Mouse (Mus musculus) testis, adult 2 months (tissue): Measurements from ENCODE around the gene Fam240a. TPM values are rescaled to one million over a fixed set of nuclear protein-coding genes. Genes with fewer than 3 reads are reported as not detected.
A peak's percentile ranks its signal among the peaks of the same experiment; 100 is the strongest.

Experiments used
- H3K27ac ChIP-seq: fragments of 200-500 bp; 2 replicates; pipeline ENCODE4 v1.5.1; 2012; ENCODE audit warnings: low read depth, low read length; ENCODE audit not compliant: control insufficient read depth, insufficient read depth
- H3K27me3 ChIP-seq: fragments of 200-500 bp; 2 replicates; pipeline ENCODE4 v1.6.1; 2012; ENCODE audit warnings: mild to moderate bottlenecking, low read length, moderate library complexity; ENCODE audit not compliant: control insufficient read depth, insufficient read depth
- H3K36me3 ChIP-seq: fragments of 200-500 bp; 2 replicates; pipeline ENCODE4 v1.6.1; 2012; ENCODE audit warnings: mild to moderate bottlenecking, low read length; ENCODE audit not compliant: control insufficient read depth, insufficient read depth
- H3K4me1 ChIP-seq: fragments of 200-500 bp; 2 replicates; pipeline ENCODE4 v1.6.1; 2012; ENCODE audit warnings: low read length; ENCODE audit not compliant: control insufficient read depth, insufficient read depth
- H3K4me3 ChIP-seq: fragments of 200-500 bp; 2 replicates; pipeline ENCODE4 v1.5.1; 2012; ENCODE audit warnings: low read depth, mild to moderate bottlenecking, low read length, moderate library complexity, mixed read lengths; ENCODE audit not compliant: control insufficient read depth
- CTCF ChIP-seq: fragments of 200-500 bp; IDR thresholded peaks from 2 replicates; pipeline ENCODE4 v1.5.1; 2012; ENCODE audit warnings: low read depth, mild to moderate bottlenecking, inconsistent platforms, low read length, moderate library complexity; ENCODE audit not compliant: control insufficient read depth, insufficient read depth, insufficient replicate concordance
- POLR2A ChIP-seq: fragments of 200-500 bp; IDR thresholded peaks from 2 replicates; pipeline ENCODE4 v1.6.1; 2012; ENCODE audit warnings: low read depth, mild to moderate bottlenecking, inconsistent platforms, low read length, moderate library complexity; ENCODE audit not compliant: control insufficient read depth
- polyA plus RNA-seq: library from polyadenylated mRNA; depleted of rRNA; stranded (reverse); fragments of >200 nt; gene quantifications from 2 replicates; pipeline ENCODE4 v1.2.3, GENCODE M21; 2012; rRNA removed

Fam240a gene
- polyA plus RNA-seq, 1 experiment, result not detected

DNA sequence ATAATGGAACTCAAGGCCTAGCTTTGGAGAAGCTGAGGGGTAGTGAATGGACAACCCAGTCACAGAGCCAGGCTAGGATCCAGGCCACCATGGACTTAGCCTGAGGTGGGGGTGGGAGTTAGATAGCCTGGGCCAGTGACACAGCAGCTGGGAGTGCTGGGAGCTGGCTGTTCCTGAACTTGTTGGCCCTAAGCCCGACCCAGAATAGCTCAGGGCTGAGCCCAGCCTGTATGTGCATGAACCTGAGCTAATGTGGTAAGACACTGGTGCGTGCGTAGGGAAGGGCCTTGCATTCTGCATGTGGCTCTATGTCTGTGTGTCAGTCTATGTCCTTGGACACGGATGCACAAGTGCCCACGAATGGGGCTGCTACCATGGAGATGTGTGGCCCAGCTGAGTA, 38.8 kb downstream of the Fam240a start:
- Histone ChIP-seq H3K4me1 (peaks cover 37% of the 10 kb centered on the region), H3K27ac (peak overlapping the region; percentile 81), H3K27me3 (no peaks in the 10 kb centered on the region), H3K4me3 (no peak overlapping the region), H3K36me3 (no peaks in the 10 kb centered on the region)
- TF ChIP-seq POLR2A (peak; percentile 38; the same call in 1 of the 2 replicates), CTCF (no peak)

DNA sequence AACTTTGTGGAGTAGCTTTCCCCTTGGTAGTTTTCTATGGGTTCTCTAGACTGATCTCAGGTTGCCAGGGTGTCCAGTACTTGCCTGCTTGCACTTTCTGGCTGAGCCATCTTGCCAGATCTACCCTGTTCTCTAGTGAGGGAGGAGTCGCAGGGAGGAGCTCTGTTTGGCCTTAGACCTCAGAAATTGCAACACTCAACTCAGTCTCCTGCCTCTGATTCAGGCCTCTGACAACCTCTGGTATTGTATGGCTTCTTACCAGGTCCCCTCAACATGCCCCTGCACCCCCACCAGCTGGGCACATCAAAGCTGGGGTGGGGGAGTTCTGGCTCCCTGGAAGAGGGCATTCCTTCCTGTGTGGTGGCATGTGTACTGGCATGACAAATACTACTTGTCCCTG, 39.3 kb downstream of the Fam240a start:
- TF ChIP-seq CTCF (no peak), POLR2A (no peak)
- Histone ChIP-seq H3K27ac (peak overlapping the region; percentile 66), H3K27me3 (no peaks in the 10 kb centered on the region), H3K4me3 (no peak overlapping the region), H3K4me1 (peaks cover 37% of the 10 kb centered on the region), H3K36me3 (no peaks in the 10 kb centered on the region)

DNA sequence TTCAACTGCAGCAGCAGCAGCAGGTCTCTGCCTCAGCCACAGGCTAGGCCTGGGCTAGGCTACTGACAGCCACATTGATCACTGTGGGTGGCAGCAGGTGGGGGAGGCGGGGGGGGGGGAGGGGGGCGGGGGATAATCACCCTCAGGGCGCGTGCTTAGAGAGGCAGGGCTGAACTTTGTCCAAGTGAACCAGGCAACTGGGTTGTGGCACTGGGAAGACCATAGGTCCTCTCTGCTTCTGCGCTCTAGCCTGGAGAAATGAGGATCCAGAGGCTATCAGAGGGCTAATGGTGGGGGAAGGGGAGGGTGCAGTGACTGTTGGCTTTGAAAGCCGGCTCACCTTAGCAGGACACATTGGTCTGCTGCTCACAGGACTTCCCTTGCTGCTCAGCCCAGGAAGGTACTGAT, 41.4 kb downstream of the Fam240a start:
- Histone ChIP-seq H3K4me3 (no peak overlapping the region), H3K36me3 (no peaks in the 10 kb centered on the region), H3K27ac (no peak overlapping the region), H3K27me3 (no peaks in the 10 kb centered on the region), H3K4me1 (peaks cover 31% of the 10 kb centered on the region)
- TF ChIP-seq CTCF (no peak), POLR2A (no peak)

DNA sequence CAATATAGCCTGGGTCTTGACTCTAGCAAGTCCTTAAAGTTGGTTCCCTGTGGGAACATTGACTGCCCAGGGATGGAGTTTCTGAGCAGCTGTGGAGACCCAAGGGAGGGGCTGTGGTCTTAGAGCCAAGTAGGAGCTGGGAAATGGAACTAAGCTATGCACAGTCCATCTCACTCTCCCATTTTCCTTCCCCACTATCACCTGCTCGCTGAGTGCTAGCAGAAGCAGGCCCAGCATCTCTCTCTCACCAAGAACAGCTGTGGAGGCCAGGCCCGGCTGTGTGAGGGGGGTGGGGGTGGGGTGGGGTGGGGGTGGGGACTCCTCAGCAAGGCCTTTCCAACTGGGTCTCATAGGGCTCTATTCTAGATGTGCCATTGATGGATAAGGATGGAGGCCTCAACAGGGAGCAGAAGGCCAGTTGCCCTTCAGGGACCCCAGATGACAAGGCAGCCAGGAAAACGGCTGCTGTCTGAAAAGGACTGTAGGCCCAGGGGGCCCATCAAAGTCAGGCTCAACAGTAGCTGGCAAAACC, 41.9 kb downstream of the Fam240a start:
- Histone ChIP-seq H3K4me1 (peaks cover 25% of the 10 kb centered on the region), H3K27ac (no peak overlapping the region), H3K4me3 (no peak overlapping the region), H3K36me3 (no peaks in the 10 kb centered on the region), H3K27me3 (no peaks in the 10 kb centered on the region)
- TF ChIP-seq CTCF (no peak), POLR2A (no peak)

DNA sequence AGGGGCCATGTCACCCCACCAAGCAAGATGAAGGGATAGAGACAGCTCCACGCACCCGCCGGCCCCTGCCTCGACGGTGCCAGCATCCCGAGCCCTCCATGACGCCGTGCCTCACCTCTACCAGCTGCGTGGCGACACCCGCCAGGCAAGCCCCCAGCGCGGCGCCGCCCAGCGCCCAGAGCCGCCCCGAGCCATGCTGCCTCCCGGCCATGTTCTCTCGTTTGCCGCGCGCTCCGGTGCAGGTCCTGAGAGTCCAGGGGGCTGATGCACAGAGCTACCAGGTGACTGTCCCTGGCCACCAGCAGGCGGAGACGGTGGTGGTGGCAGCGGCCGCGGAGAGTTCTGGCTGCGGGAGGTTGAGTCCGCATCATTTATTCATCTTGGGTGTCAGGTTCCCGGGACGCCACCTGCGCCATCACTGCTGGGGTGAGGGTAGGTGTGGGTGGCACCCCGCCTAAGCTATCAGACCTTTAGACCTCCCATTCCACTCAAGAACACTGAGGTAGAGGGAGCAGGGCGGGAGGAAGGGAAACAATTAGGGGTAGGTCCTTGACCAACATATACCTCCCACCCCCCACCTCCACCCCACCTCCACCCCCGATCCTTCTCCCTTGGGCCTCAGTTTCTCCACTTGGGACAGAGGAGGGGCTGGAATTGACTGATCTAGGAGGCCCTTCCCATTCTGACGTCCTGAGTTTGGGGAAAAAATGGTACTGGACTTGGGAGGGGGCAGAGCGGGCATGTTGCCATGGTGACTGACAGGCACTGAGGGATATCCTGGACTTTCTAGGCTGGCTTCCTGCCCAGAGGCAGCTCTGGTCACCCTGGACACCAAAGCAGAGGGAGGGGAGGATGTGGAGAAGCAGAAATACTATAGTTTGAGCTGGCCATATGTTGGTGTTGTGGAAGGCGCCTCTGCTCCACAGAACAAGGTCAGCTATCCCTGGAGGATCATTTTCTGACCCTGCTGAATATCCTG, 42.7 kb downstream of the Fam240a start:
- no peaks in the 10 kb centered on the region for H3K36me3 ChIP-seq
- no peak overlapping the region for H3K27ac ChIP-seq
- H3K4me1 ChIP-seq, result peaks cover 20% of the 10 kb centered on the region
- TF ChIP-seq CTCF, result no peak
- no peak for TF ChIP-seq POLR2A
- H3K27me3 ChIP-seq, result no peaks in the 10 kb centered on the region
- H3K4me3 ChIP-seq, result peak overlapping the region; percentile 46

DNA sequence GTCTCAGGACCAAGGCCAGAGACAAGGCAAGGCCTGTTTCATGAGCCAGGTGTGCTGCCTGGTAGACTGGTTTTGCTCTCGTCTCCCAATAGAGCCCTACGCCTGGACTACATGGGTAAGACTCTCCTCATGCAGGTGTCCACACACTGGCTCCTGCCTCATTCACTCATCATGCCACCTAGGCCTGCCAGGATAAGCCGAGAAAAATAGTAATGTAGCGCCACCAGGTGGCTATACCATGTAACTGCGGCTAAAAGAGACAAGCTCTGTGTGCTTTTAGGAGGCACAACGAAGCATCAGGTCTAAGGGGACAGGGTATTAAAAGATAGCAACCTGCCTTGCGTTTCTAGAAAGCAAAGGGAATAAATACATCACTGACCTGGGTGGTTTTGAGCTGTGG, 45.6 kb downstream of the Fam240a start:
- no peak overlapping the region for H3K4me3 ChIP-seq
- TF ChIP-seq CTCF (peak; percentile 63; the same call in 1 of the 2 replicates), POLR2A (no peak)

More for the DNA sequence above, 45.6 kb downstream of the Fam240a start:
- no peaks in the 10 kb centered on the region for H3K36me3 ChIP-seq
- no peak overlapping the region for H3K27ac ChIP-seq
- H3K4me1 ChIP-seq, result peaks cover 12% of the 10 kb centered on the region
- H3K27me3 ChIP-seq, result no peaks in the 10 kb centered on the region

Other genes starting within 250 kb of the Fam240a start
- 0.90 TPM in 2 replicates for gene Myl3, start 175.0 kb downstream of the Fam240a start, polyA plus RNA-seq
- gene Pth1r, start 169.7 kb downstream of the Fam240a start, polyA plus RNA-seq, result 2.8 and 2.9 TPM in 2 replicates
- gene Prss42, start 118.7 kb downstream of the Fam240a start, polyA plus RNA-seq, result 68.5 and 85.7 TPM in 2 replicates
- gene Prss44, start 102.9 kb downstream of the Fam240a start, polyA plus RNA-seq, result 28.9 and 30.6 TPM in 2 replicates
- gene Prss43, start 90.2 kb downstream of the Fam240a start, polyA plus RNA-seq, result 25.2 and 30.5 TPM in 2 replicates
- 66.2 and 67.9 TPM in 2 replicates for gene Prss45, start 82.3 kb downstream of the Fam240a start, polyA plus RNA-seq
- gene Prss46, start 72.4 kb downstream of the Fam240a start, polyA plus RNA-seq, result 130 and 134 TPM in 2 replicates
- gene Prss50, start 58.9 kb downstream of the Fam240a start, polyA plus RNA-seq, result 52.9 and 82.3 TPM in 2 replicates
- 4.1 and 4.8 TPM in 2 replicates for gene Als2cl, start 37.0 kb downstream of the Fam240a start, polyA plus RNA-seq
- gene Tmie, start 36.7 kb downstream of the Fam240a start, polyA plus RNA-seq, result 0.96 and 1.8 TPM in 2 replicates
- 0.23 and 0.28 TPM in 2 replicates for gene Tdgf1, start 29.3 kb upstream of the Fam240a start, polyA plus RNA-seq
- 0.23 and 0.25 TPM in 2 replicates for gene Lrrc2, start 34.7 kb upstream of the Fam240a start, polyA plus RNA-seq
- 0.59 and 0.75 TPM in 2 replicates for gene Rtp3, start 73.7 kb upstream of the Fam240a start, polyA plus RNA-seq
- gene Ltf, start 102.4 kb upstream of the Fam240a start, polyA plus RNA-seq, result 14.0 TPM in 1 of 2 replicates, not detected in the other
- 0.78 and 0.81 TPM in 2 replicates for gene Ccrl2, start 140.7 kb upstream of the Fam240a start, polyA plus RNA-seq
- 131 and 135 TPM in 2 replicates for gene Lrrfip2, start 200.7 kb upstream of the Fam240a start, polyA plus RNA-seq